Mouse (Mus musculus) heart, postnatal 14 days (tissue): Measurements from ENCODE around the gene Ascl4. TPM values are rescaled to one million over a fixed set of nuclear protein-coding genes. Genes with fewer than 3 reads are reported as not detected.

Experiments
- DNase-seq, 2 experiments: peaks; one replicate each; pipeline ENCODE4 v3.0.0; 2021 to 2022
- intact Hi-C: fragments of 180-260 bp; cut with DNase I; formaldehyde crosslinking; loops from one replicate; pipeline ENCODE4 v1.15.1; 2025
- long read RNA-seq, 2 experiments: library from polyadenylated mRNA; stranded (forward); transcript quantifications; one replicate each; pipeline ENCODE4 v2.0.0; 2021
- total RNA-seq, 2 experiments: library from RNA; stranded (reverse); gene quantifications; 2 replicates each; pipeline ENCODE4 v1.2.3; 2021

Gene Ascl4
- not detected for total RNA-seq
- long read RNA-seq, experiment 1, partial matches to known transcripts = 0 of 1 reads
- long read RNA-seq, experiment 1, other reads (novel, unspliced or antisense) = 1 of 1 reads
- long read RNA-seq, experiment 2 = 0 reads

GRCm38 (mm10) chr10:85927676-85928445 is at the start of gene Ascl4:
Gene Ascl4 (plus strand): TSS chr10:85927681.
- intact Hi-C loops = no loop called here
- DNase-seq = peak in 1 of 2 experiments; percentile 5

GRCm38 (mm10) chr10:85879886-85880486 is 47.5 kb upstream of the Ascl4 start:
- intact Hi-C loops = no loop called here
- DNase-seq = no peak

DNA sequence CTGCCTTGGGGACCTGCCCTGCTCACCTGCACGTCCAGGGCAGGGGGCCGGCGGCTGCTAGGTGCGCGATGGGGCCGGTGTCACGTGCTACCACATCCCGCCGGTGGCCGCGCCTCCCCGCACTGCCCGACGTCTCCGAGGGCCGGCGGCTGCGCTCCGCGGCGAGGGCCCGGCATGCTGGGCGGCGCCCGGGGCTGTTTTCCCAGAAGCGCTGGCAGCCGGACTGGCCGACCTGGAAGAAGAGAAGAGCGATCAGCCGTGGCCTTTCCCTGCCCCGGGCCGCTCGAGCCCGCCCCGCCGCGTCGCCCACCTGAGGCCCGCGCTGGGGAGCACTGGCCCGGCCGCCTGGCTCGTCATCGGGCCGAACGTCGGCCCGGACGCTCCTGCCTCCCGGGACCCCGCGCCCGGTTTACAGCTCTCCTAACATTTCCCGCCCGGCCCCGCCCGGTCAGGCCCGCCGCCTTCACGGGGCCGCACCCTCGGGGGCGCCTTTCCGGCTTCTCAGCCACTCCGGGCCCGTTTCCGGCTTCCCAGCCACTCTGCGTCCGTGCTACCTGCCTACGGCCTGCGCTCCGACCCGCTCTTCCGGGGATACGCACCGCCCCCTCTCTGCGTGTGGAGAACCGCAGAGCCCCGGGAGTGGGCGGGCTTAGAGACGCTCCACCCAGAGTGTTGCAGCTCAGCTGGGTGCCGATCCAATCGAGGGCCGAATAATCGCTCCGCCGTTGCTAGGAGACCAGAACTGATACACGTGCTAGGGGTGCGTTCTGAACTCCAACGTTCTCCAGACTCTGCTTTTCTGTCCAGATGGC is 10.8 kb upstream of the Ascl4 start, which contains the start of gene Prdm4:
TSS of gene Prdm4 (minus strand) at position 645 of the 812 bp plus-strand sequence.
- peak; percentile 96 for DNase-seq
- intact Hi-C loops = loop anchor here (2.0 kb wide), 1 partner anchor 40 kb away; the partner anchor contains the start of gene Rtcb

DNA sequence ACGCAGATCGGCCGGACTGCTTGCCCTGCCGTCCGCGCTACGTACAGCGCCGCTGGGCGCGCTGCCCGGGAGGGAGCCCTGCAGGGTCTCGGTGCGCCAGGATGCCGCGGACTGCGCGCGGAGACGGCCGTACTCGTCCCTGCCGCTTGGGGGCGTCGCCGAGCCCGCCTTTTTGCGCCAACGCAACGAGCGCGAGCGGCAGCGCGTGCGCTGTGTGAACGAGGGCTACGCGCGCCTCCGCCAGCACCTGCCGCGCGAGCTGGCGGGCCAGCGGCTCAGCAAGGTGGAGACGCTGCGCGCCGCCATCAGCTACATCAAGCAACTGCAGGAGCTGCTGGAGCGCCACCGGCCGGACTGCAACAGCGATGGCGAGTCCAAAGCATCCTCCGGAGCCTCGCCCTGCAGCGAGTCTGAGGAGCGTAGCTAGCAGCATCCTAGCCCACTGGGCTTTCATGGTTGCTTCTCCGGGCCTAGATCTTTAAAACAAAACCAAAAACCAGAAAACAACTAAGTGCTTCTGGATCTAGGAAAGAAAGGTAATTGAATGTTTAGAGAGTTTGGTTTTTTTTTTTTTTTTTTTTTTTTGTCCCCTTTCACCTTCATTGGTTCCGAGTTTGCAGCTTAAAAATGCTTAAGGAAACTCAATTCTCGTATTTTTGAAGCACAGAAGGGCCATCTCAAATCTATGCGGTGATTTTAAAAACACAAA is 1.2 kb downstream of the Ascl4 start:
- intact Hi-C loops = no loop called here

DNA sequence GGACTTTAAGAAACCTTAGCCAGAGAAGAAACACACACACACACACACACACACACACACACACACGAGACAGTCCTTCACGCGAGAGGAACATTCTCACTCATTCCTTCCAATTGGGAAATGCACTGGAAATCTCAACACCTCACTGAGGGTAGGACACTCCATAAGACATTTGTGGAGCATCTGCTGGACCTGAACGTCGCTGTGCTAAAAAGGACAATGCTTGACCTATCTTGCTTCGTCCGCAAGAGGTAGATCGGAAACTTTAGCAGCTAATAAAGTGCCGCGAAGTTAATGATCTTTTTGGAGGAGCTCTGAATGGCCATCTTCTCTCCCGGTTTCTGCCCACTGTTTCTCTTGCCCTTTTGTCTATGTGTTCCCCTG is 1.7 kb downstream of the Ascl4 start:
- intact Hi-C loops = no loop called here
- no peak for DNase-seq

More for the DNA sequence above, 1.2 kb downstream of the Ascl4 start:
- DNase-seq = peak; percentile 45 to 51

- DNase-seq = no peak
- intact Hi-C loops = no loop called here
Observed at GRCm38 (mm10) chr10:85929962-85930361, 2.5 kb downstream of the Ascl4 start.

DNA sequence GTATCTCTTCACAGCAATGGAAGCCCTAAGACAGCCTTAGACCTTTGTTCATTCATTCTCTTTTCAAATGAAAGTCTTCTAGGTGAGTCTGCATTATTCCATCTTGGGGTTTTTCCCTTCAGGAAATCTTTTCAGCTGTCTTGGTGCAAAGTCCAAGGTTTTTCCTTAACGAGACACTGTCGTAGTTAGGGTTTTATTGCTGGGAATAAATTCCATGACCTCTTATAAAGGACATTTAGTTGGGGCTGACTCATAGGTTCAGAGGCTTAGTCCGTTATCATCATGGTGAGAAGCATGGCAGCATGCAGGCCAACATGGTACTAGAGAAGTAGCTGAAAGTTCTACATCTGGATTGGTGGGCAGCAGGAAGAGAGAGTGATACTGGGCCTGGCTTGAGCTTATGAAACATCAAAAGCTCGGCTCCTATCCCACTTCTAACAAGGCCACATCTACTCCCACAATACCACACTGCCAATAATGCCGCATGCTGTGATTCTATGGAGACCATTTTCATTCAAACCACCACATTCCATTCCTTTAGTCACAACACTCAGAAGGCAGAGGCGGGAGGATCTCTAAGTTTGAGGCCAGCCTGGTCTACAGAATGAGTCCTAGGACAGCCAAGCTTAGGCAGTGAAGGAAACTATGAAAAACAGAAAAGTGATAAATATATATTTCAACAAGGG is 8.9 kb downstream of the Ascl4 start:
- intact Hi-C loops = no loop called here

DNA sequence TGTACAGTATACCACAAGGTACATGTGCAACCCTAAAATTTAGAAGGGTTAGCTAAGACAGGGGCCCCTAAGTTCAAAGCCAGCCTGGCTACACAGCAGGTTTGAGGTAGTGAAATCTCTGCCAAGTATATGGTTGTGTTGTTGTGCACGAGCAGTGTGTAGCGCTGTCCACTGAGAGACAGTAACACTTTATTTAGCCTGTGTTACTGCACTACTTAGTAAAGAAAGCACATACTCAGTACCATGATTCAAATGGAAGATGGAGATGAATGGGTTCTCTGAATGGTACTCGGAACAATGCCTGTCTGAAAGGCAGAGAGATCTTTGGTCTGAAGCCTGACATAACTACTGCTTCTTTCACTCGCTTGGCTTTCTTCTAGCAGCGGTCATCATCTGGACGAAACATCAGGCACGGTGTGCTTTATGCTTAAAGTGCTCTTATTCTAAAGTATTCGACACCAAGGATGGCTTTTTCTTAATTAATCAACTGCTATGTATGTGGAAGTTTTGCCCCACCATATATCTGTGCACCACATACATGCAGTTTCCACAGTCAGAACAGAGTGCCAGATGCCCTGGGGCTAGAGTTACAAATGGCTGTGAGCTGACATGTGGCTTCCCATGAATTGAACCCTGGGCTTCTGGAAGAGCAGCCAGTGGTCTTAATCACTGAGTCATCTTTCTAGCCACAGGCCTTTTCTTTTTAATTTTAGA is 21.2 kb downstream of the Ascl4 start:
- no peak for DNase-seq
- intact Hi-C loops = no loop called here

More for the DNA sequence above, 8.9 kb downstream of the Ascl4 start:
- no peak for DNase-seq

DNA sequence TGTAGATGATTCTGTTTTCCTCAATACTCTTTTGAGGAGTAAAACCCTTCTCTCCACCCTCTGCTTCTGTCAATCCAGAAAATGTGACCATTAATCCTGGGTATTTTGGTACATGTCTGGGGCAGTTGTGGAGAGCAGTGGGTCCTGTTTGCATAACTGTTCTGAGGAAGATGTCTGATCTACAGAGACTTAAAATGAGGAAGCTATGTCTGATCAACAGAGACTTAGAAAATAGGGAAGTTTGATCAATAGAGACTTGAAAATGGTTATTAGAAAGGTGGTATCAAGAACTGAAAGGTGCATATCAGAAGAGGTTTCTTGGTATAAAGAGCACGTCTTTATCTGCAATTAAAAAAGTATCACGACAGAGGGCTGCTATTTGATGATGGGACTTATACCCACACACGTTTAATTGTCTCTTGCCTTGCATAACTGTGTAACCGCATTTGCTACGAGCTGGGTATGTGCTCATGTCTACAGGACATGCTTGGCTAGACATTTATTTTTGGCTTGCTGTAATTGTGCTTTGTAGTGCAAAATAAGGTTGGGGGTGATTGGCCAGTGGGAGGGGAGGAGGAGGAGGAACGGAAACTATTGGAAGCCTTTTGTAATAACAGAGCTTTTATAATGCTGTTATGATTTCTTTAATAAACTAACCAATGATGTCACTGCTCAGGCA is 24.4 kb downstream of the Ascl4 start:
- DNase-seq = no peak

GRCm38 (mm10) chr10:85953401-85953800 is 25.9 kb downstream of the Ascl4 start:
- DNase-seq = peak in 1 of 2 experiments; percentile 4
- intact Hi-C loops = no loop called here

More for the DNA sequence above, 24.4 kb downstream of the Ascl4 start:
- intact Hi-C loops = no loop called here

DNA sequence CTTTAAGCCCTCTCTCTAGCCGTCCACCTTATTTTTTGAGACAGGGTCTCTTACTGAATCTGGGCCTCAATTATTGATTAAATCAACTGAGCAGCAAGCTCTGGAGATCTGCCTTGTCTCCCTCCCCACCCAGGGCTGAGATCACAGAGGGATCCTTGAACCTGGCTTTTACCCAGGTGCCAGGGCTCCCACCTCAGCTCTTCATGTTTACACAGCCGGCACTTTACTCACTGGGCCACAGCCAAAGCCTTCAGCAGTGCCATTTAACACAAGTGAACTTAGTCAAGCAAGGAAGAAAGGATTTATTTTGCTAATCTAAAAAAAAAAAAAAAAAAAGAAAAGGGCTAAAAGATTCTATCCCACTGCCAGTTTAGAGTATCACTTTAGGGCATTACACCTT is 26.9 kb downstream of the Ascl4 start:
- no peak for DNase-seq
- intact Hi-C loops = no loop called here

GRCm38 (mm10) chr10:85956871-85957419 is 29.5 kb downstream of the Ascl4 start:
- DNase-seq = peak in 1 of 2 experiments; percentile 2
- intact Hi-C loops = loop anchor here (2.0 kb wide), 1 partner anchor 40 kb away; the partner anchor contains the start of gene Prdm4

- DNase-seq = peak; percentile 97 to 99
- intact Hi-C loops = loop anchor here (2.0 kb wide), 1 partner anchor 41 kb away; the partner anchor contains the start of gene Prdm4
Observed at GRCm38 (mm10) chr10:85957464-85957950, 30.0 kb downstream of the Ascl4 start, which contains the start of gene Rtcb. Gene Rtcb (minus strand): TSS chr10:85957823.

GRCm38 (mm10) chr10:85962897-85963296 is 35.4 kb downstream of the Ascl4 start:
- intact Hi-C loops = loop anchor here (10.0 kb wide), 2 partner anchors 222 to 332 kb away; no protein-coding TSS in a partner anchor
- DNase-seq = peak in 1 of 2 experiments; percentile 9

- intact Hi-C loops = loop anchor here (10.0 kb wide), 2 partner anchors 220 to 330 kb away; no protein-coding TSS in a partner anchor
- DNase-seq = no peak
Observed at GRCm38 (mm10) chr10:85964316-85964715, 36.8 kb downstream of the Ascl4 start.

DNA sequence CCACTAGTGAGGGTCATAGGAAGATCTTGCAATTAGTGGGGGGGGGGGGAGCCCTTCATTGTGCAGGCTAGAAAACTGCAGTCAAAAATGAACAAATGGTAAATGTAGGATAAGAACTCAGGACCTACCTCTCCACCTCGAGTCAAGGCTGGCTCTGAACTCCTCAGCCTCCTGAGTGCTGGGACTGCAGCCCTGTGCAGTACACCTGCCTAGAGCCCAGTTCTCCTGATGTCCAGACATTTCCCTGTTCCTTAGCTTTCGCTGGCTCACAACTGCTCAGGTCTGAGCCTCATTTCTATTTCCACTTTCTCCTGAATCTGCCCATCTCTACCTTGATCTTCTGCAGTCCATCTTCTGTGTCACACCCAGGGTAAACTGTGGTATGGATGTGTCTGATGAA is 39.0 kb downstream of the Ascl4 start:
- no peak for DNase-seq
- intact Hi-C loops = loop anchor here (5.0 to 10.0 kb wide), 3 partner anchors 96 to 328 kb away; no protein-coding TSS in a partner anchor
